Mouse (Mus musculus): Measurements from ENCODE around the gene Zscan2. TPM values are rescaled to one million over a fixed set of nuclear protein-coding genes. Genes with fewer than 3 reads are reported as not detected.

Zscan2 gene
- polyA plus RNA-seq, 1 experiment from 2014 or later = 5.6 TPM

- H3K27me3 ChIP-seq (replicated peaks; ENCODE audit: control insufficient read depth, insufficient read depth, low read length) = no peaks in the 10 kb centered on the region
- H3K27ac ChIP-seq (ENCODE audit: low read depth, low read length) = no peak overlapping the region
- DNase-seq (ENCODE audit: low spot score) (no peak), ATAC-seq (no peak)
- peaks cover 50% of the 10 kb centered on the region for H3K36me3 ChIP-seq (ENCODE audit: control insufficient read depth, insufficient read depth, low read length)
- H3K9ac ChIP-seq (ENCODE audit: low read length) = no peak overlapping the region
- no peak overlapping the region for H3K4me3 ChIP-seq (ENCODE audit: low read depth, low read length)
- WGBS = 90% methylated on average over 7 of the region's 7 CpGs
- peaks cover 7% of the 10 kb centered on the region; the same call in 1 of the 2 replicates for H3K4me1 ChIP-seq (ENCODE audit: control insufficient read depth, insufficient read depth, low read length)
- no peak overlapping the region for H3K4me2 ChIP-seq (ENCODE audit: low read length)
- H3K9me3 ChIP-seq (replicated peaks; ENCODE audit: control insufficient read depth, low read length) = no peaks in the 10 kb centered on the region
These were observed 36.4 kb downstream of the Zscan2 start for GRCm38 (mm10) chr7:80897134-80897533.

GRCm38 (mm10) chr7:80897721-80898120, 37.0 kb downstream of the Zscan2 start:
- Histone ChIP-seq H3K4me3 (ENCODE audit: low read depth, low read length) (no peak overlapping the region), H3K36me3 (ENCODE audit: control insufficient read depth, insufficient read depth, low read length) (peaks cover 45% of the 10 kb centered on the region), H3K4me1 (ENCODE audit: control insufficient read depth, insufficient read depth, low read length) (peaks cover 7% of the 10 kb centered on the region; the same call in 1 of the 2 replicates), H3K27me3 (replicated peaks; ENCODE audit: control insufficient read depth, insufficient read depth, low read length) (no peaks in the 10 kb centered on the region), H3K27ac (ENCODE audit: low read depth, low read length) (no peak overlapping the region), H3K9ac (ENCODE audit: low read length) (no peak overlapping the region), H3K9me3 (replicated peaks; ENCODE audit: control insufficient read depth, low read length) (no peaks in the 10 kb centered on the region), H3K4me2 (ENCODE audit: low read length) (no peak overlapping the region)
- 92% methylated on average over 4 of the region's 4 CpGs for WGBS
- ATAC-seq (no peak), DNase-seq (ENCODE audit: low spot score) (no peak)

- WGBS = under 1% methylated on average over 36 of the region's 36 CpGs
- Histone ChIP-seq H3K9ac (ENCODE audit: low read length) (peak within 1 kb of the TSS; percentile 73), H3K27ac (ENCODE audit: low read depth, low read length) (peak within 1 kb of the TSS; percentile 75), H3K4me2 (ENCODE audit: low read length) (peak within 1 kb of the TSS; percentile 75), H3K4me3 (ENCODE audit: low read depth, low read length) (peak within 1 kb of the TSS; percentile 59), H3K27me3 (replicated peaks; ENCODE audit: control insufficient read depth, insufficient read depth, low read length) (no peaks in the 10 kb centered on the region), H3K9me3 (replicated peaks; ENCODE audit: control insufficient read depth, low read length) (no peaks in the 10 kb centered on the region), H3K36me3 (ENCODE audit: control insufficient read depth, insufficient read depth, low read length) (peaks cover 27% of the 10 kb centered on the region), H3K4me1 (ENCODE audit: control insufficient read depth, insufficient read depth, low read length) (peaks cover 11% of the 10 kb centered on the region)
- peak; percentile 96 for DNase-seq (ENCODE audit: low spot score)
- peak; percentile 96 for ATAC-seq
These were observed 40.3 kb downstream of the Zscan2 start, which contains the start of gene Wdr73 for GRCm38 (mm10) chr7:80900944-80901501. Gene Wdr73, minus strand, starts transcription at chr7:80901269.

GRCm38 (mm10) chr7:80901541-80902274, 41.0 kb downstream of the Zscan2 start:
- no peak for DNase-seq (ENCODE audit: low spot score)
- peak overlapping the region; percentile 59 for H3K4me3 ChIP-seq (ENCODE audit: low read depth, low read length)
- 32% methylated on average over 15 of the region's 15 CpGs for WGBS
- peak overlapping the region; percentile 73 for H3K9ac ChIP-seq (ENCODE audit: low read length)
- peak; percentile 15 for ATAC-seq
- H3K4me1 ChIP-seq (ENCODE audit: control insufficient read depth, insufficient read depth, low read length) = peaks cover 11% of the 10 kb centered on the region
- H3K27ac ChIP-seq (ENCODE audit: low read depth, low read length) = peak overlapping the region; percentile 75
- H3K27me3 ChIP-seq (replicated peaks; ENCODE audit: control insufficient read depth, insufficient read depth, low read length) = no peaks in the 10 kb centered on the region
- peak overlapping the region; percentile 75 for H3K4me2 ChIP-seq (ENCODE audit: low read length)
- H3K36me3 ChIP-seq (ENCODE audit: control insufficient read depth, insufficient read depth, low read length) = peaks cover 29% of the 10 kb centered on the region
- H3K9me3 ChIP-seq (replicated peaks; ENCODE audit: control insufficient read depth, low read length) = no peaks in the 10 kb centered on the region

GRCm38 (mm10) chr7:80903625-80904422, 43.1 kb downstream of the Zscan2 start:
- Histone ChIP-seq H3K4me1 (ENCODE audit: control insufficient read depth, insufficient read depth, low read length) (peaks cover 11% of the 10 kb centered on the region), H3K27ac (ENCODE audit: low read depth, low read length) (no peak overlapping the region), H3K27me3 (replicated peaks; ENCODE audit: control insufficient read depth, insufficient read depth, low read length) (no peaks in the 10 kb centered on the region), H3K36me3 (ENCODE audit: control insufficient read depth, insufficient read depth, low read length) (peaks cover 29% of the 10 kb centered on the region), H3K9me3 (replicated peaks; ENCODE audit: control insufficient read depth, low read length) (no peaks in the 10 kb centered on the region), H3K4me3 (ENCODE audit: low read depth, low read length) (no peak overlapping the region), H3K9ac (ENCODE audit: low read length) (no peak overlapping the region; the same call in 1 of the 2 replicates), H3K4me2 (ENCODE audit: low read length) (no peak overlapping the region)
- 86% methylated on average over 11 of the region's 11 CpGs for WGBS
- DNase-seq (ENCODE audit: low spot score) (no peak), ATAC-seq (no peak)

GRCm38 (mm10) chr7:80904921-80905515, 44.3 kb downstream of the Zscan2 start, which contains the start of gene Nmb:
Gene Nmb, minus strand, starts transcription at chr7:80905076.
- Histone ChIP-seq H3K4me1 (ENCODE audit: control insufficient read depth, insufficient read depth, low read length) (peaks cover 10% of the 10 kb centered on the region), H3K36me3 (ENCODE audit: control insufficient read depth, insufficient read depth, low read length) (peaks cover 37% of the 10 kb centered on the region), H3K9ac (ENCODE audit: low read length) (peak within 1 kb of the TSS; percentile 64), H3K4me2 (ENCODE audit: low read length) (peak within 1 kb of the TSS; percentile 83), H3K27me3 (replicated peaks; ENCODE audit: control insufficient read depth, insufficient read depth, low read length) (no peaks in the 10 kb centered on the region), H3K27ac (ENCODE audit: low read depth, low read length) (peak within 1 kb of the TSS; percentile 22; the same call in 1 of the 2 replicates), H3K9me3 (replicated peaks; ENCODE audit: control insufficient read depth, low read length) (no peaks in the 10 kb centered on the region), H3K4me3 (ENCODE audit: low read depth, low read length) (peak within 1 kb of the TSS; percentile 36)
- 3% methylated on average over 19 of the region's 19 CpGs for WGBS
- DNase-seq (ENCODE audit: low spot score) = peak; percentile 89
- ATAC-seq = peak; percentile 67

- Histone ChIP-seq H3K36me3 (ENCODE audit: control insufficient read depth, insufficient read depth, low read length) (peaks cover 76% of the 10 kb centered on the region), H3K4me2 (ENCODE audit: low read length) (no peak overlapping the region)
- 76% methylated on average over 7 of the region's 7 CpGs for WGBS
These were observed 50.3 kb downstream of the Zscan2 start for GRCm38 (mm10) chr7:80911053-80911452.

GRCm38 (mm10) chr7:80912496-80912895, 51.8 kb downstream of the Zscan2 start:
- no peak for DNase-seq (ENCODE audit: low spot score)
- Histone ChIP-seq H3K36me3 (ENCODE audit: control insufficient read depth, insufficient read depth, low read length) (peaks cover 80% of the 10 kb centered on the region), H3K27me3 (replicated peaks; ENCODE audit: control insufficient read depth, insufficient read depth, low read length) (no peaks in the 10 kb centered on the region), H3K4me3 (ENCODE audit: low read depth, low read length) (no peak overlapping the region), H3K27ac (ENCODE audit: low read depth, low read length) (no peak overlapping the region), H3K9me3 (replicated peaks; ENCODE audit: control insufficient read depth, low read length) (no peaks in the 10 kb centered on the region), H3K4me1 (ENCODE audit: control insufficient read depth, insufficient read depth, low read length) (no peaks in the 10 kb centered on the region), H3K9ac (ENCODE audit: low read length) (no peak overlapping the region), H3K4me2 (ENCODE audit: low read length) (no peak overlapping the region)
- WGBS = 90% methylated on average over 8 of the region's 8 CpGs
- no peak for ATAC-seq

More at GRCm38 (mm10) chr7:80911053-80911452, 50.3 kb downstream of the Zscan2 start:
- no peaks in the 10 kb centered on the region for H3K9me3 ChIP-seq (replicated peaks; ENCODE audit: control insufficient read depth, low read length)
- H3K4me1 ChIP-seq (ENCODE audit: control insufficient read depth, insufficient read depth, low read length) = no peaks in the 10 kb centered on the region
- H3K9ac ChIP-seq (ENCODE audit: low read length) = no peak overlapping the region
- no peaks in the 10 kb centered on the region for H3K27me3 ChIP-seq (replicated peaks; ENCODE audit: control insufficient read depth, insufficient read depth, low read length)
- DNase-seq (ENCODE audit: low spot score) (no peak), ATAC-seq (no peak)
- H3K4me3 ChIP-seq (ENCODE audit: low read depth, low read length) = no peak overlapping the region
- no peak overlapping the region for H3K27ac ChIP-seq (ENCODE audit: low read depth, low read length)

Data from forebrain, embryonic 14.5 days (tissue).